Mouse (Mus musculus): ENCODE results near the gene Sac3d1. TPM values are rescaled to one million over a fixed set of nuclear protein-coding genes. Genes with fewer than 3 reads are reported as not detected.

Gene Sac3d1
- polyA plus RNA-seq, 1 experiment from 2014 or later, result 38.1 TPM

GRCm38 (mm10) chr19:6068951-6069350 is 49.5 kb downstream of the Sac3d1 start:
- no peak overlapping the region for H3K4me3 ChIP-seq (ENCODE audit: low read depth, low read length)

GRCm38 (mm10) chr19:6067724-6068415 is 50.6 kb downstream of the Sac3d1 start, which contains the start of gene Tm7sf2:
Gene Tm7sf2 (minus strand): TSS chr19:6068373.
- 13% methylated on average over 33 of the region's 33 CpGs for WGBS (ENCODE audit: insufficient replicate concordance)
- peak; percentile 84 for ATAC-seq (replicated peaks; ENCODE audit: insufficient number of reproducible peaks, low FRiP score, low TSS enrichment)
- H3K36me3 ChIP-seq (ENCODE audit: control insufficient read depth, insufficient read depth, low read length), result peaks cover 17% of the 10 kb centered on the region
- H3K27ac ChIP-seq (ENCODE audit: low read depth, low read length), result peak within 1 kb of the TSS; percentile 57
- no peaks in the 10 kb centered on the region for H3K9me3 ChIP-seq (replicated peaks; ENCODE audit: control insufficient read depth, low read length)
- peak within 1 kb of the TSS; percentile 52 for H3K4me3 ChIP-seq (ENCODE audit: low read depth, low read length)
- no peaks in the 10 kb centered on the region for H3K27me3 ChIP-seq (ENCODE audit: control insufficient read depth, insufficient read depth, low read length)
- H3K4me1 ChIP-seq (ENCODE audit: control insufficient read depth, insufficient read depth, low read length), result peaks cover 18% of the 10 kb centered on the region
- peak within 1 kb of the TSS; percentile 71 for H3K9ac ChIP-seq (ENCODE audit: low read depth, low read length)
- H3K4me2 ChIP-seq, result peak within 1 kb of the TSS; percentile 99

More at GRCm38 (mm10) chr19:6068951-6069350, 49.5 kb downstream of the Sac3d1 start:
- Histone ChIP-seq H3K27me3 (ENCODE audit: control insufficient read depth, insufficient read depth, low read length) (no peaks in the 10 kb centered on the region), H3K4me1 (ENCODE audit: control insufficient read depth, insufficient read depth, low read length) (peaks cover 18% of the 10 kb centered on the region), H3K9ac (ENCODE audit: low read depth, low read length) (no peak overlapping the region), H3K36me3 (ENCODE audit: control insufficient read depth, insufficient read depth, low read length) (peaks cover 17% of the 10 kb centered on the region), H3K27ac (ENCODE audit: low read depth, low read length) (no peak overlapping the region), H3K9me3 (replicated peaks; ENCODE audit: control insufficient read depth, low read length) (no peaks in the 10 kb centered on the region), H3K4me2 (no peak overlapping the region)
- ATAC-seq (replicated peaks; ENCODE audit: insufficient number of reproducible peaks, low FRiP score, low TSS enrichment), result no peak
- 75% methylated on average over 4 of the region's 4 CpGs for WGBS (ENCODE audit: insufficient replicate concordance)

- WGBS (ENCODE audit: insufficient replicate concordance), result 2% methylated on average over 30 of the region's 30 CpGs
- Histone ChIP-seq H3K4me2 (peak overlapping the region; percentile 99), H3K9me3 (replicated peaks; ENCODE audit: control insufficient read depth, low read length) (no peaks in the 10 kb centered on the region), H3K4me1 (ENCODE audit: control insufficient read depth, insufficient read depth, low read length) (peaks cover 25% of the 10 kb centered on the region), H3K9ac (ENCODE audit: low read depth, low read length) (peak overlapping the region; percentile 71), H3K4me3 (ENCODE audit: low read depth, low read length) (peak overlapping the region; percentile 52), H3K27me3 (ENCODE audit: control insufficient read depth, insufficient read depth, low read length) (no peaks in the 10 kb centered on the region), H3K27ac (ENCODE audit: low read depth, low read length) (peak overlapping the region; percentile 57), H3K36me3 (ENCODE audit: control insufficient read depth, insufficient read depth, low read length) (peaks cover 17% of the 10 kb centered on the region)
- peak; percentile 43 for ATAC-seq (replicated peaks; ENCODE audit: insufficient number of reproducible peaks, low FRiP score, low TSS enrichment)
Observed at GRCm38 (mm10) chr19:6067011-6067723, 51.3 kb downstream of the Sac3d1 start.

GRCm38 (mm10) chr19:6066571-6066970 is 51.9 kb downstream of the Sac3d1 start:
- Histone ChIP-seq H3K9me3 (replicated peaks; ENCODE audit: control insufficient read depth, low read length) (no peaks in the 10 kb centered on the region), H3K9ac (ENCODE audit: low read depth, low read length) (peak overlapping the region; percentile 71), H3K36me3 (ENCODE audit: control insufficient read depth, insufficient read depth, low read length) (peaks cover 17% of the 10 kb centered on the region), H3K27ac (ENCODE audit: low read depth, low read length) (no peak overlapping the region; the same call in 1 of the 2 replicates), H3K27me3 (ENCODE audit: control insufficient read depth, insufficient read depth, low read length) (no peaks in the 10 kb centered on the region), H3K4me2 (peak overlapping the region; percentile 99), H3K4me1 (ENCODE audit: control insufficient read depth, insufficient read depth, low read length) (peaks cover 31% of the 10 kb centered on the region), H3K4me3 (ENCODE audit: low read depth, low read length) (peak overlapping the region; percentile 52)
- 0 out of 2 replicates have a peak, but pooled peaks have one; percentile 0 for ATAC-seq (replicated peaks; ENCODE audit: insufficient number of reproducible peaks, low FRiP score, low TSS enrichment)
- WGBS (ENCODE audit: insufficient replicate concordance), result 33% methylated on average over 5 of the region's 5 CpGs

Other genes with a start within 250 kb of the Sac3d1 start
- gene Frmd8, start 243.4 kb downstream of the Sac3d1 start, polyA plus RNA-seq (2014; fragmentation: Nextera tagmentation; extraction: Ambion mirVana), result 15.4 and 19.3 TPM in 2 replicates
- 2.1 and 2.3 TPM in 2 replicates for gene Slc25a45, start 240.8 kb downstream of the Sac3d1 start, polyA plus RNA-seq (2014; fragmentation: Nextera tagmentation; extraction: Ambion mirVana)
- gene Tigd3, start 224.5 kb downstream of the Sac3d1 start, polyA plus RNA-seq (2014; fragmentation: Nextera tagmentation; extraction: Ambion mirVana), result 1.5 and 2.6 TPM in 2 replicates
- 105 and 119 TPM in 2 replicates for gene Dpf2, start 205.6 kb downstream of the Sac3d1 start, polyA plus RNA-seq (2014; fragmentation: Nextera tagmentation; extraction: Ambion mirVana)
- 6.3 and 7.6 TPM in 2 replicates for gene Cdc42ep2, start 193.8 kb downstream of the Sac3d1 start, polyA plus RNA-seq (2014; fragmentation: Nextera tagmentation; extraction: Ambion mirVana)
- gene Pola2, start 154.4 kb downstream of the Sac3d1 start, polyA plus RNA-seq (2014; fragmentation: Nextera tagmentation; extraction: Ambion mirVana), result 58.9 and 59.2 TPM in 2 replicates
- gene Slc22a20, start 132.5 kb downstream of the Sac3d1 start, polyA plus RNA-seq (2014; fragmentation: Nextera tagmentation; extraction: Ambion mirVana), result not detected in 2 replicates
- gene Capn1, start 102.8 kb downstream of the Sac3d1 start, polyA plus RNA-seq (2014; fragmentation: Nextera tagmentation; extraction: Ambion mirVana), result 7.7 and 8.5 TPM in 2 replicates
- gene Syvn1, start 72.1 kb downstream of the Sac3d1 start, polyA plus RNA-seq (2014; fragmentation: Nextera tagmentation; extraction: Ambion mirVana), result 19.5 and 22.1 TPM in 2 replicates
- 70.7 and 75.3 TPM in 2 replicates for gene Mrpl49, start 60.9 kb downstream of the Sac3d1 start, polyA plus RNA-seq (2014; fragmentation: Nextera tagmentation; extraction: Ambion mirVana)
- 586 and 633 TPM in 2 replicates for gene Fau, start 60.8 kb downstream of the Sac3d1 start, polyA plus RNA-seq (2014; fragmentation: Nextera tagmentation; extraction: Ambion mirVana)
- gene Znhit2, start 57.5 kb downstream of the Sac3d1 start, polyA plus RNA-seq (2014; fragmentation: Nextera tagmentation; extraction: Ambion mirVana), result 27.1 and 27.5 TPM in 2 replicates
- gene Tm7sf2, start 50.3 kb downstream of the Sac3d1 start, polyA plus RNA-seq (2014; fragmentation: Nextera tagmentation; extraction: Ambion mirVana), result 10.1 and 11.9 TPM in 2 replicates
- gene Vps51, start 41.4 kb downstream of the Sac3d1 start, polyA plus RNA-seq (2014; fragmentation: Nextera tagmentation; extraction: Ambion mirVana), result 38.9 and 43.7 TPM in 2 replicates
- gene Tmem262, start 38.6 kb downstream of the Sac3d1 start, polyA plus RNA-seq (2014; fragmentation: Nextera tagmentation; extraction: Ambion mirVana), result not detected in 2 replicates
- gene Gm28374, start 36.4 kb downstream of the Sac3d1 start, polyA plus RNA-seq (2014; fragmentation: Nextera tagmentation; extraction: Ambion mirVana), result 0.36 TPM in 1 of 2 replicates, not detected in the other
- gene Zfpl1, start 33.7 kb downstream of the Sac3d1 start, polyA plus RNA-seq (2014; fragmentation: Nextera tagmentation; extraction: Ambion mirVana), result 51.2 and 56.2 TPM in 2 replicates
- 31.1 and 33.4 TPM in 2 replicates for gene Cdca5, start 33.7 kb downstream of the Sac3d1 start, polyA plus RNA-seq (2014; fragmentation: Nextera tagmentation; extraction: Ambion mirVana)
- 0.48 and 1.0 TPM in 2 replicates for gene AC131692.1, start 24.2 kb downstream of the Sac3d1 start, polyA plus RNA-seq (2014; fragmentation: Nextera tagmentation; extraction: Ambion mirVana)
- gene Naaladl1, start 12.9 kb downstream of the Sac3d1 start, polyA plus RNA-seq (2014; fragmentation: Nextera tagmentation; extraction: Ambion mirVana), result 0.23 and 0.40 TPM in 2 replicates
- gene Snx15, start 9.7 kb upstream of the Sac3d1 start, polyA plus RNA-seq (2014; fragmentation: Nextera tagmentation; extraction: Ambion mirVana), result 22.6 and 25.5 TPM in 2 replicates
- not detected in 2 replicates for gene Batf2, start 22.3 kb upstream of the Sac3d1 start, polyA plus RNA-seq (2014; fragmentation: Nextera tagmentation; extraction: Ambion mirVana)
- 61.8 and 73.8 TPM in 2 replicates for gene Arl2, start 22.9 kb upstream of the Sac3d1 start, polyA plus RNA-seq (2014; fragmentation: Nextera tagmentation; extraction: Ambion mirVana)
- not detected in 2 replicates for gene Majin, start 65.7 kb upstream of the Sac3d1 start, polyA plus RNA-seq (2014; fragmentation: Nextera tagmentation; extraction: Ambion mirVana)
- gene Gpha2, start 107.7 kb upstream of the Sac3d1 start, polyA plus RNA-seq (2014; fragmentation: Nextera tagmentation; extraction: Ambion mirVana), result 0.29 TPM in 1 of 2 replicates, not detected in the other
- gene Ppp2r5b, start 117.2 kb upstream of the Sac3d1 start, polyA plus RNA-seq (2014; fragmentation: Nextera tagmentation; extraction: Ambion mirVana), result 22.2 and 27.7 TPM in 2 replicates
- gene Atg2a, start 123.0 kb upstream of the Sac3d1 start, polyA plus RNA-seq (2014; fragmentation: Nextera tagmentation; extraction: Ambion mirVana), result 6.1 and 8.4 TPM in 2 replicates
- gene Ehd1, start 158.1 kb upstream of the Sac3d1 start, polyA plus RNA-seq (2014; fragmentation: Nextera tagmentation; extraction: Ambion mirVana), result 70.0 and 82.8 TPM in 2 replicates
- gene Cdc42bpg, start 187.8 kb upstream of the Sac3d1 start, polyA plus RNA-seq (2014; fragmentation: Nextera tagmentation; extraction: Ambion mirVana), result 0.44 and 0.74 TPM in 2 replicates
- gene Men1, start 216.3 kb upstream of the Sac3d1 start, polyA plus RNA-seq (2014; fragmentation: Nextera tagmentation; extraction: Ambion mirVana), result 31.8 and 35.1 TPM in 2 replicates
- 9.6 and 10.1 TPM in 2 replicates for gene Map4k2, start 222.5 kb upstream of the Sac3d1 start, polyA plus RNA-seq (2014; fragmentation: Nextera tagmentation; extraction: Ambion mirVana)
- 106 and 124 TPM in 2 replicates for gene Sf1, start 245.0 kb upstream of the Sac3d1 start, polyA plus RNA-seq (2014; fragmentation: Nextera tagmentation; extraction: Ambion mirVana)